Mouse (Mus musculus): ENCODE data around the gene Hacl1. TPM values are rescaled to one million over a fixed set of nuclear protein-coding genes. Genes with fewer than 3 reads are reported as not detected.

The Hacl1 gene
- polyA plus RNA-seq, 1 experiment from 2014 or later: 12.3 TPM

DNA sequence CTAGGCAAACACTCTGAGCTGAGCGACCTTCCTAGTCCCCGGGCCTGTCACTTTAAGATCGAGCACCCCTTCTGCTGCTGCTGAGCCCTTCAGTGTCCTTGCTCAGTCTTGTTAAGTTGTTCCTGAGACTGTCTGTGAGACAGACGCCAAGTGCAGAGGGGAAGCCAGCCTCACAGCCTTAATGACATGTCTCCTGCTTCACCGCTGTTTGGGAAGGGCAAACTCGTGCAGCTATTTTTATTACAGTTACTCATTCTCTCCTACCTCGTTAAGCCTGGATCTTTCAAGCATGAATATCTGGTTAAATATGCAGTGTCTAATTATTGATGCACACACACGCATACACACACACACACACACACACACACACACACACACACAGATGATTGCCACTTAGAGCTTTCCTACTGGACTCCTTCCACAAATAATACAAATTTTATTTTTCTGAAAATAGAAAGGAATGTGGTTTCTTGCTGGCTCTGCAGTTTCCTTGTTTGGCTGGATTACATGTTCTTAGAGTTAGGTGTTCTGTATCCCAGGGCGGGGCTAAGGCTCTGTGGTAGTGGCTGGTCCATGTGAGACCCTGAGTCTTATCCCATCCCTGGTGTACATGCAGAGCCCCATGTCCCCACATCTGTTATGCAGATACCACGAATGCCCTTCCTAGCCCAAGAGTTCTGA lies 18.6 kb upstream of the Hacl1 start:
- WGBS: 60% methylated on average over 10 of the region's 10 CpGs
- H3K36me3 ChIP-seq (replicated peaks; ENCODE audit: control insufficient read depth, insufficient read depth, low read depth, low read length): no peaks in the 10 kb centered on the region
- H3K27ac ChIP-seq (replicated peaks; ENCODE audit: low read depth, low read length): no peak overlapping the region
- H3K9me3 ChIP-seq (replicated peaks; ENCODE audit: control insufficient read depth, low read length): no peaks in the 10 kb centered on the region
- no peak overlapping the region for H3K4me3 ChIP-seq (ENCODE audit: low read depth, low read length)
- H3K4me1 ChIP-seq (ENCODE audit: control insufficient read depth, insufficient read depth, low read length): peaks cover 14% of the 10 kb centered on the region; the same call in 1 of the 2 replicates
- no peak for DNase-seq (ENCODE audit: low spot score)
- H3K4me2 ChIP-seq (ENCODE audit: low read depth, low read length): no peak overlapping the region
- H3K27me3 ChIP-seq (ENCODE audit: control insufficient read depth, insufficient read depth, low read length): no peaks in the 10 kb centered on the region
- no peak for ATAC-seq (replicated peaks; ENCODE audit: insufficient number of reproducible peaks, low FRiP score, low TSS enrichment, low read depth)
- no peak overlapping the region for H3K9ac ChIP-seq (replicated peaks; ENCODE audit: low read length)

GRCm38 (mm10) chr14:31658126-31658680 lies 17.1 kb upstream of the Hacl1 start:
- Histone ChIP-seq H3K4me3 (ENCODE audit: low read depth, low read length) (no peak overlapping the region), H3K4me2 (ENCODE audit: low read depth, low read length) (no peak overlapping the region), H3K9me3 (replicated peaks; ENCODE audit: control insufficient read depth, low read length) (no peaks in the 10 kb centered on the region), H3K36me3 (replicated peaks; ENCODE audit: control insufficient read depth, insufficient read depth, low read depth, low read length) (no peaks in the 10 kb centered on the region), H3K4me1 (ENCODE audit: control insufficient read depth, insufficient read depth, low read length) (peaks cover 11% of the 10 kb centered on the region; the same call in 1 of the 2 replicates), H3K27me3 (ENCODE audit: control insufficient read depth, insufficient read depth, low read length) (no peaks in the 10 kb centered on the region), H3K27ac (replicated peaks; ENCODE audit: low read depth, low read length) (no peak overlapping the region), H3K9ac (replicated peaks; ENCODE audit: low read length) (no peak overlapping the region)
- DNase-seq (ENCODE audit: low spot score) (no peak), ATAC-seq (replicated peaks; ENCODE audit: insufficient number of reproducible peaks, low FRiP score, low TSS enrichment, low read depth) (no peak)
- WGBS: 87% methylated on average over 8 of the region's 8 CpGs

- Histone ChIP-seq H3K4me3 (ENCODE audit: low read depth, low read length) (no peak overlapping the region), H3K9me3 (replicated peaks; ENCODE audit: control insufficient read depth, low read length) (no peaks in the 10 kb centered on the region), H3K9ac (replicated peaks; ENCODE audit: low read length) (no peak overlapping the region), H3K4me2 (ENCODE audit: low read depth, low read length) (no peak overlapping the region), H3K27ac (replicated peaks; ENCODE audit: low read depth, low read length) (no peak overlapping the region), H3K36me3 (replicated peaks; ENCODE audit: control insufficient read depth, insufficient read depth, low read depth, low read length) (no peaks in the 10 kb centered on the region), H3K4me1 (ENCODE audit: control insufficient read depth, insufficient read depth, low read length) (no peaks in the 10 kb centered on the region; the same call in 1 of the 2 replicates), H3K27me3 (ENCODE audit: control insufficient read depth, insufficient read depth, low read length) (no peaks in the 10 kb centered on the region)
- peak; percentile 81 for DNase-seq (ENCODE audit: low spot score)
- ATAC-seq (replicated peaks; ENCODE audit: insufficient number of reproducible peaks, low FRiP score, low TSS enrichment, low read depth): no peak
- WGBS: 43% methylated on average over 5 of the region's 5 CpGs
Measured at GRCm38 (mm10) chr14:31656857-31657645, 16.0 kb upstream of the Hacl1 start.

GRCm38 (mm10) chr14:31656386-31656785 lies 15.3 kb upstream of the Hacl1 start:
- Histone ChIP-seq H3K4me2 (ENCODE audit: low read depth, low read length) (no peak overlapping the region), H3K27me3 (ENCODE audit: control insufficient read depth, insufficient read depth, low read length) (no peaks in the 10 kb centered on the region), H3K36me3 (replicated peaks; ENCODE audit: control insufficient read depth, insufficient read depth, low read depth, low read length) (no peaks in the 10 kb centered on the region), H3K27ac (replicated peaks; ENCODE audit: low read depth, low read length) (no peak overlapping the region), H3K9ac (replicated peaks; ENCODE audit: low read length) (no peak overlapping the region), H3K9me3 (replicated peaks; ENCODE audit: control insufficient read depth, low read length) (no peaks in the 10 kb centered on the region), H3K4me1 (ENCODE audit: control insufficient read depth, insufficient read depth, low read length) (no peaks in the 10 kb centered on the region), H3K4me3 (ENCODE audit: low read depth, low read length) (no peak overlapping the region)
- DNase-seq (ENCODE audit: low spot score) (no peak), ATAC-seq (replicated peaks; ENCODE audit: insufficient number of reproducible peaks, low FRiP score, low TSS enrichment, low read depth) (no peak)
- WGBS: 74% methylated on average over 7 of the region's 7 CpGs

DNA sequence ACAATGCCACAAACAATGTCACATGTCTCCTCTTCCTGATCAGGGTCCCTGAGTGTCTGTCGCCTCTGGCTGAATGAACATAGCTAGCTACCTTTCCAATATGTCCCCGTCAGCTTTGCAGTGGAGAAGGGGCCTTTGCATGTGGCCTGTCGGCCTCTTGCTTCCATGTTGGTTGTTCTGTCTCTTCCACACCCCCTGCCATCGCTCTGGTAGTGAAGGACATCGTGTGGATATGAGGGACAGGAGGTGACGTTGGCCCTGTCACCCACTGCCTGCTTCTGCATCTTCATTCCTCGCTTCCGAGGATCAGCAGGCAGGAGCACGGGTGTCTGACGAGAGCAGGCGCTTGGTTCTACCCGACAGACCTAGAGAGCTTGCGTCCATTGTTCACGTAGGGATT lies 14.3 kb upstream of the Hacl1 start:
- no peaks in the 10 kb centered on the region for H3K36me3 ChIP-seq (replicated peaks; ENCODE audit: control insufficient read depth, insufficient read depth, low read depth, low read length)
- H3K9ac ChIP-seq (replicated peaks; ENCODE audit: low read length): no peak overlapping the region
- no peak overlapping the region for H3K27ac ChIP-seq (replicated peaks; ENCODE audit: low read depth, low read length)
- 78% methylated on average over 14 of the region's 14 CpGs for WGBS
- no peaks in the 10 kb centered on the region for H3K9me3 ChIP-seq (replicated peaks; ENCODE audit: control insufficient read depth, low read length)
- H3K4me2 ChIP-seq (ENCODE audit: low read depth, low read length): no peak overlapping the region
- no peaks in the 10 kb centered on the region for H3K27me3 ChIP-seq (ENCODE audit: control insufficient read depth, insufficient read depth, low read length)
- no peak for DNase-seq (ENCODE audit: low spot score)
- no peaks in the 10 kb centered on the region for H3K4me1 ChIP-seq (ENCODE audit: control insufficient read depth, insufficient read depth, low read length)
- no peak overlapping the region for H3K4me3 ChIP-seq (ENCODE audit: low read depth, low read length)
- ATAC-seq (replicated peaks; ENCODE audit: insufficient number of reproducible peaks, low FRiP score, low TSS enrichment, low read depth): no peak

GRCm38 (mm10) chr14:31654816-31655215 lies 13.7 kb upstream of the Hacl1 start:
- DNase-seq (ENCODE audit: low spot score) (no peak), ATAC-seq (replicated peaks; ENCODE audit: insufficient number of reproducible peaks, low FRiP score, low TSS enrichment, low read depth) (no peak)
- Histone ChIP-seq H3K4me3 (ENCODE audit: low read depth, low read length) (no peak overlapping the region), H3K36me3 (replicated peaks; ENCODE audit: control insufficient read depth, insufficient read depth, low read depth, low read length) (no peaks in the 10 kb centered on the region), H3K4me2 (ENCODE audit: low read depth, low read length) (no peak overlapping the region), H3K4me1 (ENCODE audit: control insufficient read depth, insufficient read depth, low read length) (no peaks in the 10 kb centered on the region), H3K9ac (replicated peaks; ENCODE audit: low read length) (no peak overlapping the region), H3K27me3 (ENCODE audit: control insufficient read depth, insufficient read depth, low read length) (no peaks in the 10 kb centered on the region), H3K9me3 (replicated peaks; ENCODE audit: control insufficient read depth, low read length) (no peaks in the 10 kb centered on the region), H3K27ac (replicated peaks; ENCODE audit: low read depth, low read length) (no peak overlapping the region)
- 86% methylated on average over 5 of the region's 5 CpGs for WGBS

GRCm38 (mm10) chr14:31653101-31653875 lies 12.2 kb upstream of the Hacl1 start:
- ATAC-seq (replicated peaks; ENCODE audit: insufficient number of reproducible peaks, low FRiP score, low TSS enrichment, low read depth): no peak
- no peaks in the 10 kb centered on the region for H3K27me3 ChIP-seq (ENCODE audit: control insufficient read depth, insufficient read depth, low read length)
- 84% methylated on average over 14 of the region's 14 CpGs for WGBS
- H3K27ac ChIP-seq (replicated peaks; ENCODE audit: low read depth, low read length): no peak overlapping the region
- no peaks in the 10 kb centered on the region for H3K4me1 ChIP-seq (ENCODE audit: control insufficient read depth, insufficient read depth, low read length)
- no peak overlapping the region for H3K4me3 ChIP-seq (ENCODE audit: low read depth, low read length)
- H3K4me2 ChIP-seq (ENCODE audit: low read depth, low read length): no peak overlapping the region
- H3K9me3 ChIP-seq (replicated peaks; ENCODE audit: control insufficient read depth, low read length): no peaks in the 10 kb centered on the region
- no peak for DNase-seq (ENCODE audit: low spot score)
- H3K36me3 ChIP-seq (replicated peaks; ENCODE audit: control insufficient read depth, insufficient read depth, low read depth, low read length): no peaks in the 10 kb centered on the region
- H3K9ac ChIP-seq (replicated peaks; ENCODE audit: low read length): no peak overlapping the region
